Mouse (Mus musculus): ENCODE results near the gene Cldn14.
"Not testable (repeated sequence)": the region's sequence is repeated elsewhere in the genome, so short reads cannot be mapped to it uniquely, and the experiment has no call there.

Cldn14 gene

GRCm38 (mm10) chr16:94009356-94009755 is 719 bp upstream of the Cldn14 start:
- in situ Hi-C loops (cut with MboI, MseI) = no loop called here

DNA sequence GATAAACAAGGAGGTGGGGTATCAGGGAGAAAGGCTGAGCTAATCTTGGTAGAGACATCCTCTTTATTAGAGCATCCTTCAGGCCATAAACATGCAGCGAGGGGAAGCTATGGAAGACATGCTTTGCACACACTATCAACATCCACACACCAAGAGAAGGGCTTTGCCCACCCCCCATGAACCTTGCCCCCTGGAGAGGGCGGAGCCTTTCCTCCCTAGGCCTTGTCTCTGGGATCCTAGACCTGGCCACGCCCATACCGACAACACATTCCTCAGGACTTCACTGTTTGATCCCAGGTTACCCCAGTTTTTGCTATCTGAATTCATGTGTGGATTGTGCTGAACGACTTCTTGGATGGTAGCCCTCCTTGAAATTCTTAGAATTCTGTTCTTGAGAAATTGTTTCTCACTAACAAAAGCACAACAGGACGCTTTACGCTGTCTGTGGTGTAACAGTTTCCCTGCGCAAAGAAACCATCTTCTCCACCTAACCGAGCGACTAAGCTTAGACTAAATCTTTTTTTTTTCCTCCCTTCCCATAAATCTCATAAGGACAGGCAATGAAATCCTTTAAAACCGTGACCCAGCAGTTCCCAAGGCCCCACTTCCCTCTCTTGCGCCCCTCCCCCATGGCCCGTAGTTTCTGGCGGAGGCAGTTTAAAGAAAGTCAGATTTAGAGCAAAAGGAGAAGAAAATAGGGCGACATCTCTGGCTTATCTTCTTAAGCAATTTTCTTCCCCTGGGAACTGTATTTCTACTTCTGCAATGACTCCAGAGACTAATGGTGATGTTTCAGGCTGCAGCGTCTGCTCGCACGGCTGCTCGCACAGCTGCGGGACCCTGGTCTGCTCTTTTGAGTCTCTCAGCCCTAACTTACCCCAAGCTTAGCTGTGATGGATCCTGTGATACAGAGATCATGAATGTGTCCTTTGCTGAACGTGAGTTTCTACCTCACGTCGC is 1.7 kb downstream of the Cldn14 start:
- in situ Hi-C loops (cut with MboI, MseI) = no loop called here

GRCm38 (mm10) chr16:94003478-94003877 is 5.2 kb downstream of the Cldn14 start:
- in situ Hi-C loops (cut with MboI, MseI) = no loop called here

- in situ Hi-C loops (cut with MboI, MseI) = no loop called here
Observed at GRCm38 (mm10) chr16:94001366-94001765, 7.3 kb downstream of the Cldn14 start.

DNA sequence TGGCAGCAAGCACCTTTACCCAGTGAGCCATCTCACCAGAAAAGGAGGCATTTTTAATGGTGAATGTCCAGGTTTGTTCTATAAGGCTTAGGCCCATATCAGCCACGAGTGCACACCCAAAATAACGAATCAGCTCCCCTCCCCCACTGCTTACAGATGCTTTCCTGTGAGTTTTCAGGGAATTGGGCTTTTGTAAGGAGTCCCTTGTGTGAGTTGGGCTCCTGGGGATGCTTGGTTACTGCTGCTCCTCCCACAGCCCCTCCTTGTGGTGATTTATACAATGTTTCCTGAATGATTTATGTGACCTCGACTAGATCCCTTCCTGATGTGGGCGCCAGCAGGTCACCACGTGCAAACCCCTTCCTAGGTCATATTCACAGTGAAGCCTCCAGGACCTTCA is 9.7 kb downstream of the Cldn14 start:
- in situ Hi-C loops (cut with MboI, MseI) = no loop called here

- in situ Hi-C loops (cut with MboI, MseI) = no loop called here
Observed at GRCm38 (mm10) chr16:93983576-93983975, 25.1 kb downstream of the Cldn14 start.

DNA sequence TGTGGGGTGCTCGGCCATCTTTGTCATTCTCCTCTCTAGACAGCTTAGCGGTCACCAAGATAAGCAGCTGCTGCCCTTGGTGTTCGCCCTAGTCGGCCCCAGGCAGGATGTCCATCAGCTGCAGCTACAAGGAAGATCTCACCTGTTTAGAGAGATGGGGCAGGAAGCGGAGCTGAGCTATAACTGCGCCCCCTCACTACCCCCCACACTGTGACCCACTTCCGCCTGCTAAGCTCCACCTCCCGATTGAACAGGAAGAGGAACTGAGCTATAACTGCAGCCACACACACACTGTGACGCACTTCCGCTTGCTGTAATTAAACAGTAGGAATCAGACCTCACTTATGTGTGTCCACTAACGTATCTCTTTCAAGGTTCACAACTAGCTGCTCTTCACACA is 26.3 kb downstream of the Cldn14 start:
- in situ Hi-C loops (cut with MboI, MseI) = no loop called here

DNA sequence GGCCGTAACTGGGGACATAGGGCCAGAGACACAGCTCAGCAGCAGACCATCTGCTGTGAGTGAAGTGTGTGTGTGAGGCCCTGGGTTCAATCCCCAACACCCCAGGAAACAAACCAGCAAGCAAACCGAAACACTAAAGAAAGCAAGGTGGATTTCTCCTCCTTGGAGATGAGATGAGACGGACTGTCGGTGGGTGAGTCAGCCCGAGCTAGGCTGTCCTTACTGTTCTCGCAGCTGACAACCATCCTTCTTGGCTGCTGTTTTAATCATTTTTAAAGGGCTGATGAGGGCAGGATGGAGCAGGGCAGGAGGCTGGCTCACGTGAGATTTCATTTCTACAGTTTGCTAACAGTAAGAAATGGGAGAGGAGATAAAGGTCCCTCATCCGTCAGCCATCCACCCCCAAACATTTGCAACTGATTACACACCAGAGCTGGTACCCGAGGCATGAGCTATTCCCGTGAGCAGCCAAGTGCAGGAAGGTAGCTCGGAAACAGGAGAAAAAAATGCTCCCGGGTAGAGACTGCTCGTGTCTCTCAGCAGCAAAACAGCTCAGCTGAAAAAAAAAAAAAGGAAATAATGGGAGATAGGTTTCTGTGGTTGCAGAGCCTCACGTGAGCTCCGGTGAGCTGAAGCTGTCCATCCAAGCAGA is 27.3 kb downstream of the Cldn14 start:
- in situ Hi-C loops (cut with MboI, MseI) = no loop called here

- in situ Hi-C loops (cut with MboI, MseI) = not testable (repeated sequence)
Observed at GRCm38 (mm10) chr16:93980338-93980737, 28.3 kb downstream of the Cldn14 start.

GRCm38 (mm10) chr16:93979316-93979715 is 29.3 kb downstream of the Cldn14 start:
- in situ Hi-C loops (cut with MboI, MseI) = no loop called here

GRCm38 (mm10) chr16:93977587-93977986 is 31.1 kb downstream of the Cldn14 start:
- in situ Hi-C loops (cut with MboI, MseI) = no loop called here

GRCm38 (mm10) chr16:93976907-93977306 is 31.7 kb downstream of the Cldn14 start:
- in situ Hi-C loops (cut with MboI, MseI) = no loop called here

GRCm38 (mm10) chr16:93975430-93975829 is 33.2 kb downstream of the Cldn14 start:
- in situ Hi-C loops (cut with MboI, MseI) = no loop called here

DNA sequence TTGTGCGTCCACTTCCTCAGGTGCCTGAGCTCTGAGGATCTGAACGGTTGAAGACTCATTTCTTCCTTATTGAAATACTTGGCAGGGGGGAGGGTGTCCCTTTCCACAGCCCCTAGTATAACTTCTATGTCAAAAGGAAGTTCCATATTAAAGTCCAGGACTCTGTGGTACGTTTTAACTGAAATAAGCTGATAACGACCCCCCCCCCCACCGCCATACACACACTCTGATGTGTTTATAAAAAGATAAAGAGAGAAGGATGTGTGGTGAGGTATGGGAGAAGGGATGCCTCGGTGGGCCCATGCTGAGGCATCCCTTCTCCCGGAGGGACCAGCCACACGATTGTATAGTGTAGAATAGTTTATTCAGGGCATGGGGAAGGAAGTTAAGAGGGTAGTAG is 34.4 kb downstream of the Cldn14 start:
- in situ Hi-C loops (cut with MboI, MseI) = no loop called here

- in situ Hi-C loops (cut with MboI, MseI) = no loop called here
Observed at GRCm38 (mm10) chr16:93973554-93973953, 35.1 kb downstream of the Cldn14 start.

- in situ Hi-C loops (cut with MboI, MseI) = no loop called here
Observed at GRCm38 (mm10) chr16:93973123-93973522, 35.5 kb downstream of the Cldn14 start.

DNA sequence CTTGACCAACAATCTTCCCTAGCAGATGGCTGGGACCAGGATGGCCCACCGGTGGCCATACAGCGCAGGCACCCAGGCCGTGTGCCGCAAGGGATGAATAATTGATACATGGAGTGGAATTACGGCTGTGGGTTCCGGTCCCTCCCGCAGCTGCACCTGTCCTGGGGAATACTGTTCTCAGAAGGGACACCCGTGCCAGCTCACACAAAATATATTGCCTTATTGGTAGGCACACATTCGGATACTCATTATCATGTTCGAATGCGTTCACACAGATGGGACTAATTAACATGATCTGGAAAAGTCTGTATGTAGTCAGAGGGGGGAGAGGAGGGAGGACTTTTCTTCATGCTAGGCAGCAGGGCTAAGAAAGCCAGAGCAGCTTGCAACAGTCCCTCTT is 37.6 kb downstream of the Cldn14 start:
- in situ Hi-C loops (cut with MboI, MseI) = no loop called here

- in situ Hi-C loops (cut with MboI, MseI) = no loop called here
Observed at GRCm38 (mm10) chr16:93967893-93968292, 40.7 kb downstream of the Cldn14 start.

DNA sequence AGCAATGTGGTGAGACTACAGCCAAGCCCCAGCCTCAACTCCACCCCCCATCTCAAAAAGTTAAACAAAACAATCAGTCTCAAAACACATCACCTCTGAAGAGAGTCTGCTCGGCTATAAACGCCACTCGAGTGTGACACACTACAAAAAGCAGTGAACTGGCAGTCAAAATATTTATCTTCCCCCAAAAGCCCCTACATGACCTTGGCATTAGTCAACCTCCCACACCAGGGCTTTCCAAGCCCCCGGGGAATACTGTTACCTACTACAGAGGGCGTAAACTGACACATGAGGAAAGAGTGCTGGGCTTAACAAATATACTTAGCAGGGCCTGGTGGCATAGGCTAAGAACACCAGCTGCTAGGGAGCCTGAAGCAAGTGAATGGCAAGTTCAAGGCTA is 46.4 kb downstream of the Cldn14 start:
- in situ Hi-C loops (cut with MboI, MseI) = no loop called here

GRCm38 (mm10) chr16:93961099-93961646 is 47.5 kb downstream of the Cldn14 start:
- in situ Hi-C loops (cut with MboI, MseI) = no loop called here

- in situ Hi-C loops (cut with MboI, MseI) = no loop called here
Observed at GRCm38 (mm10) chr16:93960495-93960894, 48.1 kb downstream of the Cldn14 start.

GRCm38 (mm10) chr16:93957402-93957801 is 51.2 kb downstream of the Cldn14 start:
- in situ Hi-C loops (cut with MboI, MseI) = no loop called here

DNA sequence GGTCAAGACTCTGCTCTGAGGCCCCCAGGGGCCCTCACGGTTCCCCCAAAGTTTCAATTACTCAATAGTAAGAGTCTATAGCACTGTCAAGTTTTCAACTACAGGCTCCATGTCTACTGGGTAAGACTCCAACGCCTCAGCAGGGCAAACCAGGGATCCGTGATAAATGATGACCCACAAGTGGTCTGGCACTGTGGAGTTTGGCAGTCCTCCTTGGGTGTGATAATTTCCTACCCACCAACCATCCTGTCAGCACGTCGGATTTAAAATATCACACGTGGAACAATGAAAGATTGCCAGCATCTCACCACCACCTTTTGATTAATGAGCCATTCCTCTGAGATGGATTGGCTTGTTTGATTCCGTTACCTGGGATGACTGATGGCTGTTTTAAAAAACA is 51.7 kb downstream of the Cldn14 start:
- in situ Hi-C loops (cut with MboI, MseI) = no loop called here

Data from regulatory T cell (primary cell).